ENCODE assay signal across 13 mouse cellular contexts in the genomic region with DNA sequence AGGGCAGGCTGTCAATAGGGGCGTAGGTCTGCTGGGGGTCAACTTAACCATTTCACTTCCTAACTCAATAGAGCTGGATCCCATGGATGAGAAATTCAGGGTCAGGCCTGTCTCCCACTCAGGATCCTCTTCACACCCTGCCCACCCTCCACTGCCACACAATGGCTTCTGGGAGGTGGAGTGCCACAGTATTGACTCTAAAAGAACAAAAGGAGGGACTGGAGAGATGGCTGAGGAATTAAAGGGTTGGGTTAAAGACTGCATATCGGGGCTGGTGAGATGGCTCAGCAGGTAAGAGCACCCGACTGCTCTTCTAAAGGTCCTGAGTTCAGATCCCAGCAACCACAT. TPM values are rescaled to one million over a fixed set of nuclear protein-coding genes. Genes with fewer than 3 reads are reported as not detected.
A peak's percentile ranks its signal among the peaks of the same experiment; 100 is the strongest.
DNase-seq lines count a peak whose midpoint lies in the region; ATAC-seq and TF ChIP-seq lines count a peak whose summit lies in the region.
"Had no signal": no experiment of that assay in that cellular context is flagged by ENCODE, and none has a peak within 500 bp of the region (broad histone marks: within the 10 kb centered on the region; RNA-seq: fewer than 3 reads in every experiment).

No protein-coding gene starts in this region.

- ATAC-seq in heart, embryonic 14.5 days (ENCODE audit: insufficient number of reproducible peaks, insufficient read depth, low FRiP score, low read depth), result no peak
- no peak for ATAC-seq in lung, postnatal 0 days
- ATAC-seq in embryonic facial prominence, embryonic 14.5 days (ENCODE audit: low read depth), result no peak
- ATAC-seq: CD4-positive, CD25-positive, alpha-beta regulatory T cell, adult 4 months; midbrain, embryonic 16.5 days had no signal

- no peaks in the 10 kb centered on the region for H3K9me3 ChIP-seq in heart, embryonic 14.5 days (ENCODE audit: control insufficient read depth, low read length)
- no peaks in the 10 kb centered on the region for H3K9me3 ChIP-seq in lung, postnatal 0 days (ENCODE audit: low read length)
- no peaks in the 10 kb centered on the region for H3K9me3 ChIP-seq in embryonic facial prominence, embryonic 14.5 days (ENCODE audit: control insufficient read depth, low read length)
- H3K9me3 ChIP-seq: forebrain, embryonic 10.5 days; neural tube, embryonic 15.5 days had no signal

- H3K36me3 ChIP-seq in heart, embryonic 14.5 days (ENCODE audit: control insufficient read depth, insufficient read depth, low read length), result no peaks in the 10 kb centered on the region
- no peaks in the 10 kb centered on the region for H3K36me3 ChIP-seq in lung, postnatal 0 days (ENCODE audit: insufficient read depth, low read length)
- H3K36me3 ChIP-seq in embryonic facial prominence, embryonic 14.5 days (ENCODE audit: control insufficient read depth, insufficient read depth, low read length), result no peaks in the 10 kb centered on the region
- H3K36me3 ChIP-seq in macrophage (ENCODE audit: inconsistent target), result no peaks in the 10 kb centered on the region
- H3K36me3 ChIP-seq: neural tube, embryonic 15.5 days had no signal

- H3K9ac ChIP-seq in heart, embryonic 14.5 days (ENCODE audit: low read length), result peak overlapping the region; percentile 39
- no peak overlapping the region for H3K9ac ChIP-seq in lung, postnatal 0 days (replicated peaks; ENCODE audit: low read depth)
- H3K9ac ChIP-seq in embryonic facial prominence, embryonic 14.5 days (ENCODE audit: low read depth, low read length), result peak overlapping the region; percentile 27; the same call in 1 of the 2 replicates
- H3K9ac ChIP-seq: hindbrain, embryonic 14.5 days; neural tube, embryonic 15.5 days had no signal

- no peak for DNase-seq in heart, postnatal 25 days (ENCODE audit: low spot score)
- no peak for DNase-seq in lung, postnatal 0 days (ENCODE audit: low spot score)
- DNase-seq in lung, postnatal 36 days, result no peak
- no peak for DNase-seq in embryonic facial prominence, embryonic 14.5 days (ENCODE audit: low spot score)
- DNase-seq in ovary, postnatal 10 days (ENCODE audit: low spot score), result no peak
- DNase-seq: right cerebral cortex, postnatal 14 days had no signal

- intact Hi-C loops in heart, postnatal 25 days (cut with DNase I), result no loop called here

- H3K4me2 ChIP-seq in heart, embryonic 14.5 days (ENCODE audit: low read length), result peak overlapping the region; percentile 41
- H3K4me2 ChIP-seq in lung, postnatal 0 days (replicated peaks; ENCODE audit: low read depth, low read length), result no peak overlapping the region
- 0 out of 2 replicates have a peak overlapping the region, but pooled peaks have one; percentile 35 for H3K4me2 ChIP-seq in embryonic facial prominence, embryonic 14.5 days (ENCODE audit: low read depth, low read length)
- H3K4me2 ChIP-seq: hindbrain, embryonic 14.5 days; neural tube, embryonic 15.5 days had no signal

- H3K4me1 ChIP-seq in heart, embryonic 14.5 days (ENCODE audit: control insufficient read depth in 2 of 2, insufficient read depth in 2 of 2, low read length in 2 of 2), result peaks cover 32 to 65% of the 10 kb centered on the region in 2 experiments
- H3K4me1 ChIP-seq in lung, postnatal 0 days (ENCODE audit: insufficient read depth, low read depth, low read length), result peaks cover 26% of the 10 kb centered on the region
- H3K4me1 ChIP-seq in embryonic facial prominence, embryonic 14.5 days (ENCODE audit: control insufficient read depth, insufficient read depth, low read length), result peaks cover 11% of the 10 kb centered on the region

- WGBS in heart, embryonic 14.5 days, result 70% methylated on average over 3 of the region's 3 CpGs
- 75% methylated on average over 3 of the region's 3 CpGs for WGBS in lung, postnatal 0 days
- 73% methylated on average over 3 of the region's 3 CpGs for WGBS in embryonic facial prominence, embryonic 14.5 days
- 74% methylated on average over 3 of the region's 3 CpGs for WGBS in macrophage (ENCODE audit: missing documents)

- no peaks in the 10 kb centered on the region for H3K27me3 ChIP-seq in heart, embryonic 14.5 days (ENCODE audit: control insufficient read depth, insufficient read depth, low read length)
- H3K27me3 ChIP-seq in lung, postnatal 0 days (replicated peaks; ENCODE audit: insufficient read depth, low read length), result no peaks in the 10 kb centered on the region
- H3K27me3 ChIP-seq in embryonic facial prominence, embryonic 14.5 days (replicated peaks; ENCODE audit: control insufficient read depth, insufficient read depth, low read length), result no peaks in the 10 kb centered on the region
- H3K27me3 ChIP-seq: neural tube, embryonic 15.5 days had no signal

- peaks cover 100% of the 10 kb centered on the region for H3K79me2 ChIP-seq in macrophage (ENCODE audit: inconsistent target)

- no peak for TF ChIP-seq EP300 in lung, postnatal 0 days (IDR thresholded peaks at IDR 0.05)

- no peak for TF ChIP-seq CTCF in lung, postnatal 0 days (IDR thresholded peaks at IDR 0.05)

- H3K4me3 ChIP-seq in heart, embryonic 14.5 days (ENCODE audit: control insufficient read depth in 1 of 2, insufficient read depth in 1 of 2, low read depth in 1 of 2, low read length in 2 of 2), result no peak overlapping the region
- no peak overlapping the region for H3K4me3 ChIP-seq in lung, postnatal 0 days (ENCODE audit: low read depth, low read length)
- no peak overlapping the region for H3K4me3 ChIP-seq in embryonic facial prominence, embryonic 14.5 days (ENCODE audit: low read depth, low read length)
- H3K4me3 ChIP-seq in macrophage (ENCODE audit: inconsistent target), result no peak overlapping the region
- H3K4me3 ChIP-seq: forebrain, embryonic 10.5 days; neural tube, embryonic 15.5 days had no signal

- peak overlapping the region in 1 of 2 experiments; percentile 74; a peak in 2 of 4 replicates for H3K27ac ChIP-seq in heart, embryonic 14.5 days (replicated peaks in 1 of 2; ENCODE audit: control insufficient read depth in 1 of 2, insufficient read depth in 1 of 2, low read depth in 2 of 2, low read length in 2 of 2)
- peak overlapping the region; percentile 69; the same call in 1 of the 2 replicates for H3K27ac ChIP-seq in lung, postnatal 0 days (ENCODE audit: low read length)
- H3K27ac ChIP-seq in embryonic facial prominence, embryonic 14.5 days (replicated peaks; ENCODE audit: low read depth, low read length), result peak overlapping the region; percentile 75
- peak overlapping the region; percentile 43 for H3K27ac ChIP-seq in macrophage
- H3K27ac ChIP-seq: hindbrain, embryonic 14.5 days; neural tube, embryonic 15.5 days had no signal

RNA-seq across cellular contexts. Expression of a gene that starts 13.0 kb away (rescaled TPM):
- polyA plus RNA-seq in heart, embryonic 14.5 days (2014; fragmentation: Nextera tagmentation; extraction: Ambion mirVana), result 48.0 and 50.5 TPM in 2 replicates
- 100 to 1,000 TPM; 135 to 152 TPM for total RNA-seq in heart, postnatal 25 days (2021)
- 38.0 and 43.7 TPM in 2 replicates for polyA plus RNA-seq in lung, postnatal 0 days (2015; fragmentation: Nextera tagmentation; extraction: Ambion mirVana)
- 31.1 and 33.4 TPM in 2 replicates for polyA plus RNA-seq in embryonic facial prominence, embryonic 14.5 days (2014; fragmentation: Nextera tagmentation; extraction: Ambion mirVana)
- total RNA-seq in macrophage (2018; cell fraction: chromatin; rRNA removed), result 100 to 1,000 TPM in 24 of 26 experiments, 10 to 100 TPM in 2; 67.9 to 242 (median 166) TPM
- 10 to 100 TPM; 39.8 to 66.1 (median 53.8) TPM for total RNA-seq in macrophage (2018; cell fraction: cytosol; rRNA removed)
- total RNA-seq in macrophage (2018; cell fraction: nucleus; rRNA removed), result 100 to 1,000 TPM in 10 of 26 experiments, 10 to 100 TPM in 16; 58.0 to 166 (median 93.6) TPM
- polyA plus RNA-seq in macrophage (2018), result 40.2 to 65.1 TPM (median 40.4 TPM) in 3 replicates

RNA-seq across cellular contexts. Expression of a gene that starts 49.5 kb away (rescaled TPM):
- polyA plus RNA-seq in heart, embryonic 14.5 days (2014; fragmentation: Nextera tagmentation; extraction: Ambion mirVana), result 57.0 and 63.1 TPM in 2 replicates
- total RNA-seq in heart, postnatal 25 days (2021), result 10 to 100 TPM; 23.2 to 25.1 TPM
- 31.6 and 37.7 TPM in 2 replicates for polyA plus RNA-seq in lung, postnatal 0 days (2015; fragmentation: Nextera tagmentation; extraction: Ambion mirVana)
- polyA plus RNA-seq in embryonic facial prominence, embryonic 14.5 days (2014; fragmentation: Nextera tagmentation; extraction: Ambion mirVana), result 64.8 and 68.3 TPM in 2 replicates
- 100 to 1,000 TPM in 22 of 26 experiments, 10 to 100 TPM in 4; 75.4 to 223 (median 154) TPM for total RNA-seq in macrophage (2018; cell fraction: chromatin; rRNA removed)
- 10 to 100 TPM; 11.2 to 32.0 (median 20.7) TPM for total RNA-seq in macrophage (2018; cell fraction: cytosol; rRNA removed)
- total RNA-seq in macrophage (2018; cell fraction: nucleus; rRNA removed), result 100 to 1,000 TPM in 7 of 26 experiments, 10 to 100 TPM in 19; 45.3 to 136 (median 77.2) TPM
- polyA plus RNA-seq in macrophage (2018), result 25.4 to 34.6 TPM (median 29.5 TPM) in 3 replicates
